Mouse (Mus musculus): ENCODE results near the gene Btrc.
A peak's percentile ranks its signal among the peaks of the same experiment; 100 is the strongest.

The Btrc gene

GRCm38 (mm10) chr19:45430971-45431633 lies 67.6 kb downstream of the Btrc start:
- no peak for DNase-seq

GRCm38 (mm10) chr19:45432351-45432750 lies 68.8 kb downstream of the Btrc start:
- no peak for DNase-seq

GRCm38 (mm10) chr19:45436019-45436418 lies 72.5 kb downstream of the Btrc start:
- peak; percentile 87 for DNase-seq

- DNase-seq, result no peak
These were observed 73.6 kb downstream of the Btrc start for GRCm38 (mm10) chr19:45437175-45437574.

- no peak for DNase-seq
These were observed 74.7 kb downstream of the Btrc start for GRCm38 (mm10) chr19:45438191-45438590.

- DNase-seq, result no peak
These were observed 75.7 kb downstream of the Btrc start for GRCm38 (mm10) chr19:45438928-45439846.

- no peak for DNase-seq
These were observed 77.1 kb downstream of the Btrc start for GRCm38 (mm10) chr19:45440554-45441175.

- no peak for DNase-seq
These were observed 78.2 kb downstream of the Btrc start for GRCm38 (mm10) chr19:45441717-45442116.

GRCm38 (mm10) chr19:45445253-45445933 lies 81.9 kb downstream of the Btrc start:
- DNase-seq, result no peak

- no peak for DNase-seq
These were observed 83.1 kb downstream of the Btrc start for GRCm38 (mm10) chr19:45446631-45447030.

GRCm38 (mm10) chr19:45447222-45447621 lies 83.7 kb downstream of the Btrc start:
- no peak for DNase-seq

GRCm38 (mm10) chr19:45447886-45448285 lies 84.4 kb downstream of the Btrc start:
- DNase-seq, result no peak

GRCm38 (mm10) chr19:45454391-45454790 lies 90.9 kb downstream of the Btrc start:
- DNase-seq, result no peak

GRCm38 (mm10) chr19:45456896-45457295 lies 93.4 kb downstream of the Btrc start:
- no peak for DNase-seq

- no peak for DNase-seq
These were observed 95.2 kb downstream of the Btrc start for GRCm38 (mm10) chr19:45458702-45459101.

- no peak for DNase-seq
These were observed 96.6 kb downstream of the Btrc start for GRCm38 (mm10) chr19:45459931-45460665.

GRCm38 (mm10) chr19:45460749-45461736 lies 97.5 kb downstream of the Btrc start:
- DNase-seq, result peak; percentile 25

GRCm38 (mm10) chr19:45469760-45470159 lies 106.2 kb downstream of the Btrc start:
- DNase-seq, result no peak

- DNase-seq, result no peak
These were observed 109.4 kb downstream of the Btrc start for GRCm38 (mm10) chr19:45472691-45473520.

GRCm38 (mm10) chr19:45474686-45475085 lies 111.2 kb downstream of the Btrc start:
- no peak for DNase-seq
